Comparison of ENCODE assay signal across 9 mouse cellular contexts in the genomic region with DNA sequence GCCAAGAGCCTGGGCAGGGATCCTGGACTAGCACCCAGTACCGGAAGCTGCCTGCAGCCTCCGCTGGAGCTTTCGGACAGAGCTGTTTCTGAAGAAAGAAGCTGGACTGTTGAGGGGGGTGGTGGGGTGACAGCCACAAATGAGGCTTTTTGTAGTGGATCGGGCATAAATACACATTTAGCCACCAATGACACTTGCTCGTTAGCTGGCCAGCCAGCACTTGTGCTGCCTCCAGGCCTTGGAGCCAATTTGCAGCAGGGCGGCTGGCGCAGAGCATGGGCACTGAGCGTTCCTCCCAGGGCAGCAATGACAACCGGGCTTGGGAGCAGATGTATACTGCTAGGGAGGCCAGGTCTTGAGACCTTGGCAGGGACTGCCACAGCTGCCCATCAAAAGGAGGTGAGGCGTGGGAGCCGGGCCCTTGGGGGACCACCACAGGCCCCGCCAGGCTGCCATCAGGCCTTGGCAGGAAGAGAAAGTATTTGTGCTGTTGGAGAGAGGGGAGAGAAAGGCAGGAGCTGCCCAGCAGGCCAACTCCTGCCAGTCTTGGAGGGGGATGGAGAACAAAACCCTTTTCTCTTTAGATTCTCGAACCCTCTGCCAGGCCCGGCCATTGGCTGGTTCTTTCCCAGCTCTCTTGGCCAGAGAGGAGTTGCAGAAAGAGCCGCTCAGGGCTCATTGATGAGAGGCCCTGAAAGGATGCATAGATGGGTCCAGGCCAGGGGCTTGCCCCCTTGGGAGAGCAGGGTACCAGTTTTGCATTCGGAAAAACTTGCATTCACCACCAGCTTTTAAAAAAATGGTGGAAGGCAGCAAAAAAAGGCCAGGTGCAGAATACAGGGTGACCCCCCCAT. TPM values are rescaled to one million over a fixed set of nuclear protein-coding genes. Genes with fewer than 3 reads are reported as not detected.
DNase-seq lines count a peak whose midpoint lies in the region; ATAC-seq and TF ChIP-seq lines count a peak whose summit lies in the region.
"Had no signal": no experiment of that assay in that cellular context is flagged by ENCODE, and none has a peak within 500 bp of the region (broad histone marks: within the 10 kb centered on the region; RNA-seq: fewer than 3 reads in every experiment).

No protein-coding gene starts in this region.

- no peak overlapping the region for H3K4me3 ChIP-seq in lung, postnatal 0 days (ENCODE audit: low read depth, low read length)
- H3K4me3 ChIP-seq in hindbrain, postnatal 0 days (ENCODE audit: low read length), result no peak overlapping the region
- no peak overlapping the region for H3K4me3 ChIP-seq in midbrain, embryonic 15.5 days
- no peak overlapping the region for H3K4me3 ChIP-seq in liver, embryonic 11.5 days (ENCODE audit: low read depth, low read length)
- H3K4me3 ChIP-seq in kidney, embryonic 16.5 days (ENCODE audit: low read length), result no peak overlapping the region
- H3K4me3 ChIP-seq: lung, embryonic 15.5 days had no signal

- no peak overlapping the region for H3K4me2 ChIP-seq in lung, postnatal 0 days (replicated peaks; ENCODE audit: low read depth, low read length)
- H3K4me2 ChIP-seq in hindbrain, postnatal 0 days (ENCODE audit: low read depth, low read length), result 0 out of 2 replicates have a peak overlapping the region, but pooled peaks have one; percentile 18
- H3K4me2 ChIP-seq in midbrain, embryonic 15.5 days, result no peak overlapping the region
- H3K4me2 ChIP-seq in liver, embryonic 11.5 days, result no peak overlapping the region
- H3K4me2 ChIP-seq in kidney, embryonic 16.5 days (replicated peaks; ENCODE audit: low read depth, low read length), result no peak overlapping the region
- H3K4me2 ChIP-seq: lung, embryonic 15.5 days had no signal

- ATAC-seq in lung, postnatal 0 days, result no peak
- ATAC-seq in hindbrain, postnatal 0 days, result peak; percentile 97
- ATAC-seq in midbrain, embryonic 15.5 days (replicated peaks), result peak; percentile 93
- ATAC-seq in liver, embryonic 11.5 days (replicated peaks; ENCODE audit: low FRiP score), result no peak
- no peak for ATAC-seq in kidney, embryonic 16.5 days (ENCODE audit: low FRiP score, low TSS enrichment)
- ATAC-seq in activated CD4-positive, CD25-positive, alpha-beta regulatory T cell, adult 4 months, result no peak

- H3K9ac ChIP-seq in lung, postnatal 0 days (replicated peaks; ENCODE audit: low read depth), result no peak overlapping the region
- 0 out of 2 replicates have a peak overlapping the region, but pooled peaks have one; percentile 10 for H3K9ac ChIP-seq in hindbrain, postnatal 0 days (replicated peaks; ENCODE audit: low read length)
- no peak overlapping the region for H3K9ac ChIP-seq in midbrain, embryonic 15.5 days
- H3K9ac ChIP-seq in liver, embryonic 11.5 days (ENCODE audit: low read depth, low read length), result no peak overlapping the region
- no peak overlapping the region for H3K9ac ChIP-seq in kidney, embryonic 16.5 days (replicated peaks; ENCODE audit: low read length)
- H3K9ac ChIP-seq: lung, embryonic 15.5 days had no signal

- H3K36me3 ChIP-seq in lung, postnatal 0 days (ENCODE audit: insufficient read depth, low read length), result no peaks in the 10 kb centered on the region
- no peaks in the 10 kb centered on the region for H3K36me3 ChIP-seq in hindbrain, postnatal 0 days (ENCODE audit: insufficient read depth, low read length)
- H3K36me3 ChIP-seq in midbrain, embryonic 15.5 days (replicated peaks), result no peaks in the 10 kb centered on the region
- no peaks in the 10 kb centered on the region for H3K36me3 ChIP-seq in liver, embryonic 11.5 days (ENCODE audit: control insufficient read depth, insufficient read depth, low read length)
- H3K36me3 ChIP-seq in kidney, embryonic 16.5 days (ENCODE audit: insufficient read depth, low read length), result no peaks in the 10 kb centered on the region
- H3K36me3 ChIP-seq: lung, embryonic 15.5 days had no signal

- peak; percentile 18 for DNase-seq in lung, postnatal 36 days
- no peak for DNase-seq in lung, postnatal 0 days (ENCODE audit: low spot score)
- DNase-seq in cerebellum, adult 9-11 months, result peak; percentile 74
- DNase-seq in hindbrain, postnatal 0 days (ENCODE audit: low spot score), result peak; percentile 92
- no peak for DNase-seq in liver, embryonic 11.5 days (ENCODE audit: low spot score)

- no peak overlapping the region for H3K27ac ChIP-seq in lung, postnatal 0 days (ENCODE audit: low read length)
- peak overlapping the region; percentile 59; the same call in 1 of the 2 replicates for H3K27ac ChIP-seq in hindbrain, postnatal 0 days
- H3K27ac ChIP-seq in midbrain, embryonic 15.5 days, result peak overlapping the region; percentile 51
- no peak overlapping the region for H3K27ac ChIP-seq in liver, embryonic 11.5 days (ENCODE audit: low read depth, low read length)
- no peak overlapping the region for H3K27ac ChIP-seq in kidney, embryonic 16.5 days (ENCODE audit: low read length)
- H3K27ac ChIP-seq: lung, embryonic 15.5 days had no signal

- TF ChIP-seq CTCF in lung, postnatal 0 days (IDR thresholded peaks at IDR 0.05), result no peak
- no peak for TF ChIP-seq CTCF in hindbrain, postnatal 0 days (IDR thresholded peaks at IDR 0.05; ENCODE audit: low read depth)

- no peaks in the 10 kb centered on the region for H3K9me3 ChIP-seq in lung, postnatal 0 days (ENCODE audit: low read length)
- no peaks in the 10 kb centered on the region for H3K9me3 ChIP-seq in hindbrain, postnatal 0 days (ENCODE audit: low read length)
- H3K9me3 ChIP-seq in midbrain, embryonic 15.5 days, result no peaks in the 10 kb centered on the region
- no peaks in the 10 kb centered on the region for H3K9me3 ChIP-seq in liver, embryonic 11.5 days (ENCODE audit: control insufficient read depth, low read length)
- no peaks in the 10 kb centered on the region for H3K9me3 ChIP-seq in kidney, embryonic 16.5 days (ENCODE audit: low read length)
- H3K9me3 ChIP-seq: lung, embryonic 15.5 days had no signal

- no peaks in the 10 kb centered on the region for H3K27me3 ChIP-seq in lung, postnatal 0 days (replicated peaks; ENCODE audit: insufficient read depth, low read length)
- H3K27me3 ChIP-seq in hindbrain, postnatal 0 days (ENCODE audit: insufficient read depth, low read length), result no peaks in the 10 kb centered on the region
- H3K27me3 ChIP-seq in midbrain, embryonic 15.5 days (replicated peaks), result no peaks in the 10 kb centered on the region
- no peaks in the 10 kb centered on the region for H3K27me3 ChIP-seq in liver, embryonic 11.5 days (replicated peaks; ENCODE audit: control insufficient read depth, insufficient read depth, low read length)
- H3K27me3 ChIP-seq in kidney, embryonic 16.5 days (ENCODE audit: insufficient read depth, low read length), result no peaks in the 10 kb centered on the region
- H3K27me3 ChIP-seq: lung, embryonic 15.5 days had no signal

- 75% methylated on average over 16 of the region's 16 CpGs for WGBS in lung, postnatal 0 days
- WGBS in hindbrain, postnatal 0 days, result 37% methylated on average over 16 of the region's 16 CpGs
- WGBS in midbrain, embryonic 15.5 days, result 63% methylated on average over 16 of the region's 16 CpGs
- WGBS in liver, embryonic 11.5 days, result 83% methylated on average over 16 of the region's 16 CpGs
- WGBS in kidney, embryonic 16.5 days, result 84% methylated on average over 15 of the region's 16 CpGs

- H3K4me1 ChIP-seq in lung, postnatal 0 days (ENCODE audit: insufficient read depth, low read depth, low read length), result no peaks in the 10 kb centered on the region
- 0 out of 2 replicates have a peak, but pooled peaks cover 4% of the 10 kb centered on the region for H3K4me1 ChIP-seq in hindbrain, postnatal 0 days (ENCODE audit: insufficient read depth, low read length)
- peaks cover 10% of the 10 kb centered on the region for H3K4me1 ChIP-seq in midbrain, embryonic 15.5 days
- H3K4me1 ChIP-seq in liver, embryonic 11.5 days (replicated peaks; ENCODE audit: control insufficient read depth, insufficient read depth, low read length), result peaks cover 2% of the 10 kb centered on the region; the same call in 1 of the 2 replicates
- no peaks in the 10 kb centered on the region; the same call in 1 of the 2 replicates for H3K4me1 ChIP-seq in kidney, embryonic 16.5 days (ENCODE audit: insufficient read depth, low read length)

- no peak for TF ChIP-seq EP300 in lung, postnatal 0 days (IDR thresholded peaks at IDR 0.05)

RNA-seq across cellular contexts. Expression of gene Mfge8, which starts 45.9 kb away (rescaled TPM):
- polyA plus RNA-seq in lung, postnatal 0 days (2015; fragmentation: Nextera tagmentation; extraction: Ambion mirVana), result 312 and 318 TPM in 2 replicates
- total RNA-seq in hindbrain, postnatal 0 days (2014; rRNA removed), result 306 and 331 TPM in 2 replicates
- polyA plus RNA-seq in hindbrain, postnatal 0 days (2015; fragmentation: Nextera tagmentation; extraction: Ambion mirVana), result 306 and 345 TPM in 2 replicates
- 113 and 150 TPM in 2 replicates for polyA plus RNA-seq in midbrain, embryonic 15.5 days (2015; fragmentation: Nextera tagmentation; extraction: Ambion mirVana)
- 84.9 and 92.0 TPM in 2 replicates for polyA plus RNA-seq in liver, embryonic 11.5 days (2014; fragmentation: Nextera tagmentation; extraction: Ambion mirVana)
- polyA plus RNA-seq in kidney, embryonic 16.5 days (2015; fragmentation: Nextera tagmentation; extraction: Ambion mirVana), result 298 and 328 TPM in 2 replicates
- polyA plus RNA-seq in activated CD4-positive, CD25-positive, alpha-beta regulatory T cell, adult 4 months (2017; shearing (Covaris generic)), result 10 to 100 TPM; 21.9 to 23.7 TPM

Comparison
In these comparisons a context has a peak if more than half of its experiments do, and no peak if none do; other contexts are left out.
1. DNase-seq: peak in lung, postnatal 36 days (single experiment), cerebellum, adult 9-11 months (single experiment) and hindbrain, postnatal 0 days (single experiment); none in lung, postnatal 0 days (single experiment) and liver, embryonic 11.5 days (single experiment).
2. ATAC-seq: peak in hindbrain, postnatal 0 days (single experiment) and midbrain, embryonic 15.5 days (single experiment); none in lung, postnatal 0 days (single experiment), liver, embryonic 11.5 days (single experiment), kidney, embryonic 16.5 days (single experiment) and activated CD4-positive, CD25-positive, alpha-beta regulatory T cell, adult 4 months (single experiment).
3. H3K27ac ChIP-seq: peak in hindbrain, postnatal 0 days (single experiment) and midbrain, embryonic 15.5 days (single experiment); none in lung, postnatal 0 days (single experiment), liver, embryonic 11.5 days (single experiment) and kidney, embryonic 16.5 days (single experiment).